Mouse (Mus musculus) forebrain, embryonic 12.5 days (tissue): ENCODE measurements at regions not wholly inside any gene's neighbourhood (a gene's known extent, or its start where the extent isn't known, plus 50 kb on each side); places are given as distances from the start of the nearest gene placed in this dataset.

Experiments
- ATAC-seq: fragments of 200-750 bp; cut with Nextera tagmentation; 2 replicates; pipeline ENCODE4 v1.8.0; 2017; ENCODE audit warnings: moderate TSS enrichment; ENCODE audit not compliant: low FRiP score
- H3K27ac ChIP-seq: fragments of 300-500 bp; sonication (generic); 2 replicates; pipeline ENCODE4 v1.5.1; 2016; ENCODE audit warnings: mild to moderate bottlenecking
- H3K27me3 ChIP-seq: fragments of 300-500 bp; sonication (generic); 2 replicates; pipeline ENCODE4 v1.6.1; 2016; ENCODE audit warnings: mild to moderate bottlenecking
- H3K36me3 ChIP-seq: fragments of 300-500 bp; sonication (generic); replicated peaks from 2 replicates; pipeline ENCODE4 v1.6.1; 2016; ENCODE audit warnings: mild to moderate bottlenecking
- H3K4me1 ChIP-seq: fragments of 300-500 bp; sonication (generic); 2 replicates; pipeline ENCODE4 v1.6.1; 2016
- H3K4me2 ChIP-seq: fragments of 300-500 bp; sonication (generic); 2 replicates; pipeline ENCODE4 v1.6.1; 2016; ENCODE audit warnings: mild to moderate bottlenecking, moderate library complexity
- H3K4me3 ChIP-seq: fragments of 300-500 bp; sonication (generic); replicated peaks from 2 replicates; pipeline ENCODE4 v1.5.1; 2016; ENCODE audit warnings: mild to moderate bottlenecking
- H3K9ac ChIP-seq: fragments of 300-500 bp; sonication (generic); 2 replicates; pipeline ENCODE4 v1.6.1; 2016; ENCODE audit warnings: mild to moderate bottlenecking
- H3K9me3 ChIP-seq: fragments of 300-500 bp; sonication (generic); 2 replicates; pipeline ENCODE4 v1.6.1; 2016
- WGBS: fragments of 180-500 bp; shearing (Covaris S2); methylation state at CpG from one replicate; pipeline ENCODE4 v1.1.7; 2016; 5-methylcytosine and 5-hydroxymethylcytosine counted together

GRCm38 (mm10) chr15:30029257-30029899 lies 143.0 kb upstream of the Ctnnd2 start:
- Histone ChIP-seq H3K36me3 (no peaks in the 10 kb centered on the region), H3K4me1 (no peaks in the 10 kb centered on the region), H3K4me3 (no peak overlapping the region), H3K27me3 (no peaks in the 10 kb centered on the region), H3K4me2 (no peak overlapping the region), H3K9ac (no peak overlapping the region), H3K27ac (no peak overlapping the region), H3K9me3 (no peaks in the 10 kb centered on the region)
- WGBS = 58% methylated on average over 4 of the region's 4 CpGs
- peak; percentile 80 for ATAC-seq

GRCm38 (mm10) chr15:30035367-30035766 lies 137.0 kb upstream of the Ctnnd2 start:
- H3K27ac ChIP-seq = no peak overlapping the region
- no peaks in the 10 kb centered on the region for H3K36me3 ChIP-seq
- no peak overlapping the region for H3K4me3 ChIP-seq
- no peaks in the 10 kb centered on the region for H3K27me3 ChIP-seq
- H3K9ac ChIP-seq = no peak overlapping the region
- WGBS = 95% methylated on average over 2 of the region's 2 CpGs
- H3K4me1 ChIP-seq = no peaks in the 10 kb centered on the region
- H3K9me3 ChIP-seq = no peaks in the 10 kb centered on the region
- no peak for ATAC-seq
- no peak overlapping the region for H3K4me2 ChIP-seq

DNA sequence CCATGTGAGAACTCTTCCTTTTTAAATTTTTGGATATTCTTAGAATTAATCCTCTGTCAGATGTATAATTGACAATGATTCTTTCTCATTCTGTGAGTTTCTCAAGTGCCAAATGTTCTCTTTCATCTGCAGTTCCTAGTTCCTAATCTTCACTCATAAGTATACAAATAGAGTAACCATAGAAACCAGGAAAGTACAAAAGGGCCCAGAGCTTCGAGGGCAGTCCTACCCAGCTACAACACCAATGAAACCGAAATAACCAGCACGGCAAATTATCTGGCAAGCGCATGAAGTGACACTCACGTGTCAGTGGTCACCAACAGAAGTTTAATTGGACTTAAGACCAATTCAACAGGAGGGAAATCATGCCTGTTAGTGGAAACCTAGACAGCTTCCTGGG lies 121.5 kb upstream of the Ctnnd2 start:
- H3K4me1 ChIP-seq = no peaks in the 10 kb centered on the region
- no peaks in the 10 kb centered on the region for H3K27me3 ChIP-seq
- no peak overlapping the region for H3K4me2 ChIP-seq
- no peak for ATAC-seq
- no peak overlapping the region for H3K27ac ChIP-seq
- no peaks in the 10 kb centered on the region for H3K36me3 ChIP-seq
- H3K9ac ChIP-seq = no peak overlapping the region
- H3K9me3 ChIP-seq = no peaks in the 10 kb centered on the region
- 66% methylated on average over 5 of the region's 5 CpGs for WGBS
- no peak overlapping the region for H3K4me3 ChIP-seq

DNA sequence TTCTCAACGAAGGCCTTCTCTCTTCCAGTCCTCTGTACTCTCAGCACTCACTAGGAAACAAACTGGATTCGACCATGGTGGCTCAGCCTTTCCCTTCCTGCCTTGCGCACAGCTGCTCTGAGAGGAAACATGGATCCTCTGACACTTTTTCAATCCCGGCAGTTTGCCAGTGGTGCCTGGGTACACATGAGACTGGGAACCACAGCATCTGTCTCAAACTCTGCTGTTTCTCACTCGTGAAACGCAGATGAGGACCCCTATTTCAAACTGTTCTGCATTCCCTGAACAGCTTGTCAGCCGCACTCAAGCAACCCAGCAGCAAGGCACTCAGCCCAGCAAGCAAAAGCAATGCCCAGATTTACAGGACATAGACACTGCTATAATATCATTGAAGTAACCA lies 112.6 kb upstream of the Ctnnd2 start:
- Histone ChIP-seq H3K36me3 (no peaks in the 10 kb centered on the region), H3K9ac (no peak overlapping the region), H3K27me3 (no peaks in the 10 kb centered on the region), H3K9me3 (no peaks in the 10 kb centered on the region), H3K4me2 (no peak overlapping the region), H3K4me3 (no peak overlapping the region), H3K4me1 (no peaks in the 10 kb centered on the region), H3K27ac (no peak overlapping the region)
- no peak for ATAC-seq
- WGBS = 83% methylated on average over 7 of the region's 7 CpGs

GRCm38 (mm10) chr15:30060505-30061342 lies 111.7 kb upstream of the Ctnnd2 start:
- ATAC-seq = no peak
- Histone ChIP-seq H3K36me3 (no peaks in the 10 kb centered on the region), H3K27ac (no peak overlapping the region), H3K4me3 (no peak overlapping the region), H3K4me1 (no peaks in the 10 kb centered on the region), H3K4me2 (no peak overlapping the region), H3K27me3 (no peaks in the 10 kb centered on the region), H3K9ac (no peak overlapping the region), H3K9me3 (no peaks in the 10 kb centered on the region)
- 82% methylated on average over 3 of the region's 3 CpGs for WGBS

- no peak for ATAC-seq
- Histone ChIP-seq H3K4me3 (no peak overlapping the region), H3K4me2 (no peak overlapping the region), H3K9ac (no peak overlapping the region), H3K27ac (no peak overlapping the region), H3K4me1 (no peaks in the 10 kb centered on the region), H3K9me3 (no peaks in the 10 kb centered on the region), H3K36me3 (no peaks in the 10 kb centered on the region), H3K27me3 (no peaks in the 10 kb centered on the region)
- 48% methylated on average over 2 of the region's 2 CpGs for WGBS
Observed at GRCm38 (mm10) chr15:30071668-30072067, 100.7 kb upstream of the Ctnnd2 start.

- no peak for ATAC-seq
- Histone ChIP-seq H3K9ac (no peak overlapping the region), H3K9me3 (no peaks in the 10 kb centered on the region), H3K27ac (no peak overlapping the region), H3K4me1 (no peaks in the 10 kb centered on the region), H3K36me3 (no peaks in the 10 kb centered on the region), H3K4me2 (no peak overlapping the region), H3K4me3 (no peak overlapping the region), H3K27me3 (no peaks in the 10 kb centered on the region)
- 72% methylated on average over 1 of the region's 1 CpGs for WGBS
Observed at GRCm38 (mm10) chr15:30072301-30072700, 100.1 kb upstream of the Ctnnd2 start.

- WGBS = 94% methylated on average over 6 of the region's 6 CpGs
- no peak overlapping the region for H3K27ac ChIP-seq
- no peak overlapping the region for H3K4me3 ChIP-seq
- H3K4me2 ChIP-seq = no peak overlapping the region
- no peaks in the 10 kb centered on the region for H3K9me3 ChIP-seq
- no peak for ATAC-seq
- no peaks in the 10 kb centered on the region for H3K27me3 ChIP-seq
- no peak overlapping the region for H3K9ac ChIP-seq
- no peaks in the 10 kb centered on the region for H3K4me1 ChIP-seq
- no peaks in the 10 kb centered on the region for H3K36me3 ChIP-seq
Observed at GRCm38 (mm10) chr15:30087120-30087519, 85.3 kb upstream of the Ctnnd2 start.

DNA sequence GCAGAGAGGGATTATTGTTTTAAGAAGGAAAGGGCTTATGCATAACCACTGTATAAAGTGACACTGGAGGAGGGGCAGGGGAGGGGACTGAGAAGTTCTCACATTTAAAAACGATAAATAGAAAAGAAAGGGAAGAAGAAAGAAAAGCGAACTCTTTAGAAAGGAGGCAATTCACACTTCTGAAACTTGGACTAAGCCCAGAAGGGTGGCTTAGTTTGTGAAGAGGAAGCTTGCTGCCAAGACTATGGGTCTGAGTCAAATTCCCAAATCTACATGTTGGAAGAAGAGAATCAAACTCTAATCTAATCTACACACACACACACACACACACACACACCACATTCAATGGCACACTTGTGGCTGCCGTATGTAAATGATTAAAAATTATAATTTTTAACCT lies 50.3 kb upstream of the Ctnnd2 start:
- ATAC-seq = no peak
- WGBS = 77% methylated on average over 3 of the region's 3 CpGs

More for the DNA sequence above, 50.3 kb upstream of the Ctnnd2 start:
- Histone ChIP-seq H3K9me3 (no peaks in the 10 kb centered on the region), H3K27ac (no peak overlapping the region), H3K27me3 (no peaks in the 10 kb centered on the region), H3K4me2 (no peak overlapping the region), H3K4me3 (no peak overlapping the region), H3K36me3 (no peaks in the 10 kb centered on the region), H3K9ac (no peak overlapping the region), H3K4me1 (no peaks in the 10 kb centered on the region)
